Mouse (Mus musculus) liver, adult 2 months (tissue): ENCODE measurements around the gene Nckap1.

Experiments
- CTCF ChIP-seq: fragments of 200-500 bp; IDR thresholded peaks from 2 replicates; pipeline ENCODE4 v1.5.1; 2011; ENCODE audit warnings: low read depth, low read length, control low read depth
- POLR2A ChIP-seq: fragments of 200-500 bp; IDR thresholded peaks from 2 replicates; pipeline ENCODE4 v1.6.1; 2011; ENCODE audit warnings: low read length, control low read depth; ENCODE audit not compliant: insufficient read depth; ENCODE audit errors: extremely low read depth

GRCm38 (mm10) chr2:80542801-80543200 lies 38.4 kb downstream of the Nckap1 start:
- TF ChIP-seq CTCF (no peak), POLR2A (no peak)
